Mouse (Mus musculus): ENCODE measurements around the gene Tdo2.

Tdo2 gene

DNA sequence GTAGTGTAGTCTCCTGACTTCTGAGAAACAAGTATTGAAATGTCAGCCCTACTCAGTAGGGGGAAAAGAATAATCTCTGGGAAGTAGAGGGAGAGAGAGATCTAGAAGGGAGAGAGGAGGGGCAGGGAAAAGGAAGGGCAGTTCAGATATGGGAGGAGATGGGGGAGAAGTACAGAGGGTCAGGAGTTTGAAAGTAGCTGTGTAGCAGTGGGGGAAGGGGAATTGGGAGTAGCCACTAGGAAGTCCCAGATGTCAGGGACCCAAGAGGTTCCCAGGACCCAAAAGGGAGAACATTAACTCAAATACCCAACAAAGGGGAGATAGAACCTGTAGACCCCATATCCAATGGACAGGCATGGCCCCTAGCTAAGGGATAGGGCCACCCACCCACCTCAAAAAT, at the start of gene Tdo2:
Gene Tdo2 (minus strand): TSS at position 101 of the 400 bp plus-strand sequence.
- no peak for DNase-seq

DNA sequence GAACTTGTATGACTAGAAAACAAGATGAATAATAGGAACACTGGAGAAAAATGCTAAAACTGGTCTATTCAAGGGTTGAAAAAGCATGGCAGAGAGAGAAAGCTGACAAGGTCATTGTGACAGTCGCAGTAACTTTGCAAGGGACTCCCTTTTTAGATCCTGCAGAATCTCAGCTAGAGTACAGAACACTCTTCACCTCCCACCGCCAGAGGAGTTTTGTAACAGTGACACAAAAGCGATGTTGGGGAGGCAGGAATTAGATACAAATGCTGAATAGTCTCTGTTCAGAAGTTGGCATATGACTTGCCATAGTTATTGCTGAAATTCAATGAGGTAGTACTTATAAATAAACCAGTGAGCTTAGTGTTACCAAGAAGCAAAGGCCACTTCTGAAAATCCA, 47.1 kb upstream of the Tdo2 start:
- no peak for DNase-seq

DNA sequence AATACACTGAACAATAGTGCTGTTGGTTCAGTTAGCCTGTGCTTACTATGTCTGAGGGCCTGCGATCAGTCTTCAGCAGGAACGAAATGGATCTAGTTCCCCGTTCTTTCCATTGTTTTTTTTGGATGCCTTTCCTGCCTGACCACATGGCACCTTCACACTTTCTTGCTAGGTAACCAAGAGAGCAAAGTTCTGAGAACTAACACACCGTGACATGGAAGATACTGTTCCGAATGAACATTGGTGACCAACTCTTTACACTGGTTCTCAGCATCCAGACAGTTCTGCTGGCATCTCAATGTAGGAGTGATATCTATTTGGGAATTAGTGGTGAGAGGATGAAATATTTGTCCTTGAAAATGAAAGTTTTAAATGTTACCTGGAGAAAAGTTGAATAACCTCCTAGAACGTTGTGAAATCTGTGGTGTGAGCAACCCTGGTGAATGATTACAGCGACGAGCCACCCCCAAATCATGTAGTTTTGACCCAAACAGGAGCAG, 46.5 kb upstream of the Tdo2 start:
- no peak for DNase-seq

DNA sequence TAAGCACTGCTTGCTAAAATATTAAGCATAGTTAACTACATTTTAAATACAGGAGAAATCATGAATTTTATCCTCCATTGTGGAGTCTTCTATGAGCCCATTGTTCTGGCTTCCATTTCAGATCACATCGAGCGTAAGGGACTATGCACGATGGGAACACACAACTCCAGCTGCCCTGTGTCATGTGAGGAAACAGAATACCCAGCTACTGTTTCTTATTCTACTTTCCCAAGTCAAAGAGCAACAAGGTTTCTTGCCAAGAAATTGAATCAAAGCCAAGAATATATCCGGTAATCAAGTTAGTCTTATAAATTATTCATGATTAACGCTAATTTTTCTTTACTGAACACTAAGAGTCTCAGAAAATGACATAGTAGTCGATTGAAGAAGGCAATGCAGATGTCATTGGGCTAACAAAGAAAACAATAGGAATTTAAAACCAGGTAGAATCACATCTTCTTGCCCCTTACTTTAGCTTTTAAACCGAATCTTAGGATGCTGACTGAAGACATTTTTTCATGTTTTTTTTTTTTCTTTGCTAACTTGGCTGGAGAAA, 38.2 kb upstream of the Tdo2 start:
- no peak for DNase-seq

DNA sequence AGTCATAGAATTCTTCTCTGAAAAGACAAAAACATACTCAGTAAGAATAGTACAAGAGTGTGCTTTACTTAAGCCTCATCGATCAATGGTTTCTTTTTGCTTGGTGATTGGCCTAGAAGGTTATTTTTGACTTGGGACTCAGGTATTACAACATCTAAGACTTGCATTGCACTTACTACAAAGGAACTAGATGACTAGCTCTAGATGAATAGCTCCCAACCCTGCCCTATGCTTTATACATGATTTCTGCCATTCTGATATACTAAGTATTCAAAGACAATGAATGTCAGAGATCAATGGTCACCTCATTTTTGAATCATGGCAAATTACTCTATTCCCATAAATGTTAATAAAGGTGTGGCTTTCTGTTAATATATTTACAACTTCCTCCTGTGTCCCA, 31.0 kb upstream of the Tdo2 start:
- no peak for DNase-seq

DNA sequence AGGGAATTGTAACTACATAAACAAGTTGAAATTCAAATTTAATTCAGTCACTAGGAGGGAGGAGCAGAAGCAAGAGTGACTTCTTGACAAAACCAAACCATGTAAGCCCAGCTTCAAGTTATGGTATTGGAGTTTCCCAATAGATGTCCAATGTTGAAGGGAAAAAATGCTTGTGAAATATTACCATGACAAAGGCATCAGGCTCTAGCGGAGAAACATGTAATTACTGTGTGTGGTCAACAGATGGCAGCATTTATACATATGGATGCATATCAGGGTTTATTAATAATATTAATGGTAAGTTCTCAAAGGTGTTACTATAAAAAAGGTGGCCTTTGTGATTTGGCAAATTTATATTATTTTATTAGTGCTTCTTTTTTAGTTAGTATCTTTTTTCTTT, 20.0 kb upstream of the Tdo2 start:
- DNase-seq, result peak in 1 of 2 experiments; percentile 12

DNA sequence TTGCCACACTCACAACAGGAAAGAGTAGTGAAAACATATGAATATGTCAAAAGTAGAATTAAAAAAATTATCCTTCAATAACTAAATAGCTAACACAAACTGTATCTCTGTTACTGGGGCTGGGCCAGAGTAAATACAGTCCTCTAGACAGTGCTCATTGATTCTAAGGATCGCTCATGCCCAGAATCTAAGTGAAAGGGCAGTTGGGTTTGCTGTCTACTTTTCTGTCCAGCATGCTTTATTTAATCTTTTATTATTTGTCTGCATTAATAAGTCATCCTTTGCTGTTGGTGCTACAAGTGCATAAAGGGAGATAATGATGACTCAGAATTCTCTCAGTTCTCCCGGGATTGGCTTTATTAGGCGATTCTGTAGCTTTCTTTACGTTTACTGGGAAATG, 19.4 kb upstream of the Tdo2 start:
- DNase-seq, result no peak

DNA sequence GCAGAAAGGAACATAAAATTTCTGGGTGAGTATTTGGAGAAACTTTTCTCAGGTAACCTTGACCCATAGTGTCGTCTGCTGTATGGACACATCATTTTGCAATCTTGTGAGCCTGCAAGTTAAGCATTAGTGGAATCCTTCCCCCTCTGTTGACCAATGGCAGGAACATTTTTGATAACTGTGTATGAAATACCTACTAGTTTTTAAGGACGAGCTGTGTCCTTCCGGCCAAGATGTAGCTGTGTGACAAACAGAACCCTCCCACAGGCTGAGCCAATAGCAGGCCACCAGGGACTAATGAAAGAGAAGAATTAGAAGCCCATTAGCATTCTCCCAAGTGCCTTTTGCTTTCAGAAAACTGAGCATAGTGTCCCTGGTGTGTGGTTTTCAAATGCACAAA, 14.5 kb upstream of the Tdo2 start:
- no peak for DNase-seq

DNA sequence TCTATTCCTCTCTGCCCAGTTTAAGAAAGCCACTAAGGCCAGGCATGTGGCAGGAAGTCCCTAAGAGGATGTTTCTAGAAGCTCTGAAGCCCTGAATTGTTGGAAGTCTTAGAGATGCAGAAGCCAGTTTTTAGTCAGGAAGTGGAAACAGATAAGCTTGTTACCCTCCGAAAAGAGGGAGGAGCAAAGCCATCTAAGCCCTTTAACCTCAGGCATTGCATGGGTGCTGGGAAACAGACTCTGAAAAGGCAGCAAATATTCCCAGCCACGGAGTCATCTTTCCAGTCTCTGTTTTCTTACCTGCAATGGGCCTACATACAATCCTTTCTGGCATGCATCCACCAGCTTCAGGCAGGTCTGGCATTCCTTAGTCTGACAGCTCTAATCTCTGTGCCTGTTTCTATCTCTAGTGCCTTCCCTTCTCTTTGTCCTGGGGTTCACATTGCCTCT, 13.7 kb upstream of the Tdo2 start:
- no peak for DNase-seq

DNA sequence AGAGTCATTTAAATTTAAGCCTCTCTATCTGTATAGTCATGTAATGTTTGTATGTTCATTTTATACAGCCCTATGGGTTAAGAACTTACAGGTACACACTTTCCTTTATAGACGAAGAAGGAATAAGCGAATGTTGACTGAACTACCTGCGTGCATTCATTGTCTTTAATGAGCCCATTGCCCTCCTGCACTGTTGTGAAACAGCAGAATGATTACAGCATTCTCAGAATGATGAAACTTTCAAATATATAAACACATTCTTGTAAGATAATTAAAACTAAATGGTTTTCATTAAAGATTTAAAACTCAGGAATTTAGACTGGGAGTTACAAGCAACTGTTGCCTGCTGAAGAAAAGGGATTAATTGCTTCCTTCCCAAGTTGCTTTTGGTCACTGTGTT, 11.6 kb upstream of the Tdo2 start:
- no peak for DNase-seq

DNA sequence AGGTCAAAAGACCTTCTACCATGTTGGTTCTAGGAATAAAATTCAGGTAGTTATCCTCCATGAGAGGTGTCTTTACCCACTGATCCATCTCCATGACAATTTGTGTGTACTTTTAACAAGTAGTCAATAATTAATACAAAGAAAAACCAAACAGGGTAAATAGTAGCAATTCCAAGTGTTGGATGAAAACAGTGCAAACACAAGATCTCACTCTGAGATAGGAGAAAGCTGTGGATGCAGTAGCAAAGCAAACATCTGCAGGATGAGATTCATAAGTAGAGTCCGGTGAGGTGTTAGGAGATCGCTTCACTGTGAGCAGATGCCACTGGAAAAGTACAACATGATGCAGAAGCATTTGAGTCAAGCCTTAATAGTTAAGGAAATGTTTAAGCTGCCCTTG, 10.1 kb upstream of the Tdo2 start:
- no peak for DNase-seq

DNA sequence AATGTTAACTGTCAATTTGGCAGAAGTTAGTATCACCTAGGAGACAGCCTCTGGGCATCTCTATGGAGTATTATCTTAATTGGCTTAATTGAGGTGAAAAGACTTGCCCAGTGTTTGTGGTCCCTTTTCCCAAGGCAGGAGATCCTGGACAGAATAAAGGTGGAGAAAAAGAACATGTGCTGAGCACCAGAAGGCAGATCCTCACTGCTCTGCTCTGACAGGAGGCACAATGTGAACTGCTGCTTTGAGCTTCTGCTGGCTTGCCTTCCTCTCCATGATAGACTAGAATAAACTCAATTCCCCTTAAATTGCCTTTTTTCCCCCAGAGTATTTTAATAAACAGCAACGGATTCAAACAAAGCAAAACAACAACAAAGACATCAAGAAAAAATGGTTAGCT, 9.1 kb upstream of the Tdo2 start:
- no peak for DNase-seq

DNA sequence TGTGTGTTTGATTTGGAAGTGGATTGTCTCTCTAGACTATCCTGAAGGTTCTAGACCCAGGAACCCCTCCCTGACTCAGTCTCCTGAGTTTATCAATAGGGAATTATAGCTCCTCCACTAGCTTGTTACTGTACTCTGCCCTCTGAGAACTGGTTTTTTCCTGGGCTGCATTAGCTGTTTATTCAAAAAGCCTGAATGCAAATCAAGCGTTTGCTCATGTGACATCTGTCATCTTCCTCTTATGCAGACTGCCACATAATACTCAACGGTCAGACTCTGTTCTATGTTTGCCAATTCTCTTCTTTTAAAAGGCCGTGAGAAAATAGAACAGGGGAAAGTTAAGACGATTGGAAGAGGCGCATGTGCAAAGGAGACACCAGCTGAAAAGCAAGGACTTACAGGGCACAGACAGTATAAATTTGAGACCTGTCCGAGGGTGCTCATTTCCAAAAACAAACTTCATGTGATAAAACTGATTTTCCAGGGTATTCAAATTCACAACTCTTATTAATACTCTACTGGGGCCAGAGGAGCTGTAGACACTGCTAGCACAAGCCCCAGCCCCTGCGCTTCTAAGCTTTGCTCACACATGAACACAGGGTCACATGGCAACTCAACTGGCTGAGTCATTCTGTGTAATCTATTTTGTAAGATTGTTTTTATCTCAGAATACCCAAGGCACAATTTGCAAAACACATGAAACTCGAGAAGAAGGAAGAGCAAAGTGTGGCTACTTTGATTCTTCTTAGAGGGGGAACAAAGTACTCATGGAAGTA, 7.3 kb upstream of the Tdo2 start:
- no peak for DNase-seq

DNA sequence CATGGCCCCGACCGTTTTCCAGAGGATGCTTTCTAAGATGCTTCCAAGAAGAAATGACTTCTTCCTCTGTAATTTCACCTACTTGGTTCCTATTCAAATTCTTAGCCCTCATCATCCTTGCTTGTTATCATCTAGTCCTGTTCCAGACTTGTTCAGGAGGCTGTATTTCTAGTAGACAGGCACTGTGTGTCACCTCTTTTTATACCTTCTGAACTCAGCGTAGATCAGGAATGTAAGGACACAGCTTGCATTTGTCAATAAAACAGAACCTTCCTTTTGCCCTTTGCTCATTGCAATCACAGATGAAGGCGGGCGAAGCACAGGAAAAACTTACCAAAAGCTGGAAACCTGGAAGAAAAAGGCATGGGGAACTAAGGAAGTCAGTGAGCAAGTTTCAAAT, 6.0 kb upstream of the Tdo2 start, which contains the start of gene Asic5:
Gene Asic5 (plus strand): TSS at position 301 of the 400 bp plus-strand sequence.
- DNase-seq, result no peak

DNA sequence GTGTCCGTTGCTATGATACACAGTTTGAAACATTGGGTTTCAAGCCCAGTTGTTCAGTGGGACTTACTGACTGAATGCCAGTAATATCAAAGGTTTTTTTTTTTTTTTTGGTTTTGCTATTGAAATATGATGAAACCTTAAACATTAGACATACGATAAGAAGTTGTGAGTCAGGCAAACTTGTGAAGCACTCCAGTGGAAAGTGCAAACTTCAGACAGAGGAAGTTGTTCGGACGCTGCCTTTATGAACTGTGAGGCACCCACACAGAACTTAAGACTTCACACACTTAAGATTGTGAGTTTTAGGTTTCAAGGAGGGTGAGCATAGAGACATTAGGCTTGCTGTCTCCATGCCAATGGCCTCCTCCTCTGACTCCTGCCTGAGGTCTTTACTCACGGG, 5.6 kb upstream of the Tdo2 start:
- DNase-seq, result no peak

DNA sequence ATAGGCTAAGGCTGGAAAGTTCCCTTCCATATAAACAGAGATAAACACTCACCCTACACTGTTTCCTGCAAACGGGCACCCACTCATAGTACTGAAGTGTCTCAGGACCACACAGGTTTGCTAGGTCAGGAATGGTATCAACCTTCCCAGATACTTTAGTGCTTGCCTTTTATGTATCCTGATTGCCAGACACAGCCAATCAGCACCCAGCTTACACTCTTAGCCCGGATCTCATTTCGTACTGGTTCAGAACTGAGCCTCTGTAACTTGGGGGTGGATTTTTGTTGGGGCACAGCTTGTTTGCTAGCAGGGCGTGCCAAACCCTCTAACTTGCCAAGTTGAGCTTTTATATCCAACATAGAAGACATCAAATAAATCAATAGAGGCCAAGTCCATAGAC, 395 bp downstream of the Tdo2 start:
- DNase-seq, result no peak

DNA sequence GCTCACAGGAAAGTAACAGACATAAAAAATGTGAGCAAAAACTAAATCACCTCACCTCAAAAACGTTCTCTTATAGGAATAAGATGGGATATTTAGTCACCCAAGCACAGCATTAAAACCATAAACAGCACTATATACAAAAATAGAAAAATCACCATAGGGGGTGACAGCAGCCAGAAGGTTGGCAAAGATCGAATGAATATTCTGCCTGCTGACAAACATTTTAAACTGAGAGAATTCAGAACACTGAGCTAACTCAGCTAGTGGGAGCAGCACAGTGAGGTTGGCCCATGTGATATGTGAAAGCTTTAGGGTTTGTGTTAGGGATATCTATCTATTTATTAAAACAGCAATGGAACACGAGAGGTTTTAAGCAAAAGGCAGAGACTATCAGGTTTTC, 11.4 kb downstream of the Tdo2 start:
- DNase-seq, result no peak

DNA sequence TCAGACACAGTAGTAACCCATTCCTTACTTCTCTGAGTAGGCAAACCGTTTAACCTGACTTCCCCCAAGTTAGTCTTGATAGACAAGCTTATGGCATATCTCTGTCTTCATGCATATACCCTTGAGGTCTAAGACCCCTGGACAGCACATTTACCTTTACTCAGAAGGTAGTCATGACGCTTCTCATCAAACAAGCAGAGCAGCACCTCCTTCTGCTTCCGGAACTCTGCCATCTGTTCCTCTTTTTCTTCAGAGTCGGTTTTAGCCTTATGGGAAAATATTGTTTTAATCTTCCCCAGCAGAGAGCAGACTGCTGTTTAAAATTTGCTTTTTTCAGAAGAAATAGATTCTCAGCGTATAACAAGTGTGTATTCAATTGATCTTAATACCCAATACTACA, 12.2 kb downstream of the Tdo2 start:
- no peak for DNase-seq

DNA sequence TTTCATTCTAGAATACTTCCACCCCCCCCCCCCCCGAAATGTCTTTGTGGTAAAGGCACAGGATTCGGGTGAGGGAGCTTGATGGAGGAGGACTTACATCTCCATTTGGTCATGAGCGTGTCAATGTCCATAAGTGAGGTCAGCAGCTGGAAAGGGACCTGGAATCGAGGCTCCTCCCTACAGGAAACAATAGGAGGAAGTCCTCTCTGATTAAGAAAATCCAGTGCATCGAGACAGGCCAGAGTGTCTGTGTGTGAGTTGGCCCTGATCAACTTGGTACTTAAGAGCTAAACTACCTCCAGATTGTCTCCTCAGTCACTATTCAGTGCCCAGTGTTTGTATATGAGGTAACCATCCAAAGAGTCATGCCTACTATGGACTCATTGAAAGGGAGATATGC, 14.7 kb downstream of the Tdo2 start:
- no peak for DNase-seq

DNA sequence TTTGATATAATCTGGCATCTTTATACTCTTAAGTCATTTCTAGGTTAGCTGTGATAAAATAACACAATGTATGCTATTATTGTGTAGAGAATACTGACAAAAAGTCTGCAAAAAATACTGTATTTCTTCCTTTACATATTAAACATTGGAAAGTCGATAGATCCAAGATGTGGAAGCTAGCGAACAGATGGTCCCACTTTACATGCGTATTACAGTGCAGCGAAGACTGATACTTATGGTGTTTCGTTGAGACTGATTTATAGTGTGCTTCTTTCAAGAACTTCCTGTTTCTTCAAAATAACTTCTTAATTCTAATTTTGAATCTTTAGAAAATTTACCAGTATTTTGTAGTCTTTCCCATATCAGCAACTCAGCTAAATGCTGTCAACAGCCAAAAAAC, 18.5 kb downstream of the Tdo2 start:
- no peak for DNase-seq

DNA sequence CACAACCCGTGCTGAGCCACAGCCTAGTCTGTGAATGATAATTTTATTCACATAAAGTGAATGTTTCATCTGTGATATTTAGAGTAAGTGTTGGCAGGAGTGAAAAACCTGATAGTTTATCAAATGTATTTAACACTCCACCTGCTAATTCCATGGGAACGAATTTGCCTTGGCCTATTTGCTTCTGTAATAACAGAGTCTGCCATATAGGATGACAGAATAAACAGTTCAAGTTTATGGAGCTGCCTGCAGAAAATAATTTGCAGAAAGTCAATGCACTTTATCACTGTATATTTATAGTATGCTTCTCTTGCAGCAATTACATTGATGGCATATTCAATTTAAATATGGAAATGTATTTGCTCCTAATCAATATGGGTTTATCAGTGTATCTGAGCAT, 24.2 kb downstream of the Tdo2 start:
- no peak for DNase-seq

DNA sequence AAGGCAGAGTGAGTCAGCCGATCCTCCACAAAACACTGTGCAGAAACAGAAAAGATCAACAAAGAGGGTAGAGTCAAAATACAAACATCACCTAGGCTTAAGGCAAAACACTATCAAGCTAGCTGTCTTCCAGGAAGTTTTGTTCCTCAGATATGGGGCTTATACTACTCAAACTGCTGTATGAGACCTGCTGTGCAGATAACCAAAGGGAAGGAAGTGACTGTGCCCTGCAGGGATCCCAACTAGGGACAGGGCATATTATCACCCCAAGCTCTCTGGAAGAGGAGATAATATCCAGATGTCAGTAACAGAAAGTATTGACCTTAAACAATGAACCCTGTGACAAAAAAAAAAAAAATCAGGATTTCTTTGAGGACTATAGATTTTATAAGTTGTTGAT, 27.0 kb downstream of the Tdo2 start:
- DNase-seq, result no peak

DNA sequence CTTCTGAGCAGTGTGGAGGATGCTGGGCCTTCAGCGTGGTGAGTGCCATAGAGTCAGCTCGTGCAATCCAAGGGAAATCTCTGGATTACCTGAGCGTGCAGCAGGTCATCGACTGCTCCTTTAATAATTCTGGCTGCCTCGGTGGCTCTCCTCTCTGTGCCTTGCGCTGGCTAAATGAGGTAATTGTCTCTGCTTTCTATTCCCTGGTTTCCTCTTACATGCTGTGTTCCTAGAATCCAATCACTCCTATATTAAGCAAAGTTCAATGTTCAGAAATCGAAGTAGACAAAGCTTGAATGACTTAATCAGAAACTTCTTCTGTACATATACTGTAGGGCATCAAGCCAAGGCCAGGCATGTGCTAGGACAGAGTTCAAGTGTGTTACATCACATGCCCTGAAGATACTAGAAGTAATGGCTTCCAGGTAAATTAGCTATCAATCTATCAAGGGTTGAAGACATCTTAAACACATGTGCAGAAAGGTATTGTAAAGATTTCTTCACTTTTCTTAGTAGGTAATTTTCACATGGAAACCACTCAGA, 31.1 kb downstream of the Tdo2 start:
- no peak for DNase-seq

DNA sequence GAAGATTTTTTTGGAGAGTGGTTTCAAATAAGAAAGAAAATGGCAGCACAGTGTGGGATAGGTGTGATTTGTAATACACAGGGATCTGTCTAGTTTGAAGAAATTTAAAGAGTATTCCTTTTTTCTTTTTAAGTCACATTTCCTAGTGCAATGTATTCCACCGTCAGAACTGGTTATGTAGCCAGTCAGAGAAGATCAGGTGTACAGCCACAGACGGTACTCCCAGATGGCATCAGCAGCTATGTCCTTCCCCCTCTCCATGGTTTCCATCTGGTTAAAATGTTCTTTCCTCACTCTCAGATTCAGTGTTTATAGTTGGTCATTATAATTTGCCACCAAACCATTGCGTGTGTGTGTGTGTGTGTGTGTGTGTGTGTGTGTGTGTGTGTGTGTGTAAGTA, 32.9 kb downstream of the Tdo2 start:
- DNase-seq, result no peak

DNA sequence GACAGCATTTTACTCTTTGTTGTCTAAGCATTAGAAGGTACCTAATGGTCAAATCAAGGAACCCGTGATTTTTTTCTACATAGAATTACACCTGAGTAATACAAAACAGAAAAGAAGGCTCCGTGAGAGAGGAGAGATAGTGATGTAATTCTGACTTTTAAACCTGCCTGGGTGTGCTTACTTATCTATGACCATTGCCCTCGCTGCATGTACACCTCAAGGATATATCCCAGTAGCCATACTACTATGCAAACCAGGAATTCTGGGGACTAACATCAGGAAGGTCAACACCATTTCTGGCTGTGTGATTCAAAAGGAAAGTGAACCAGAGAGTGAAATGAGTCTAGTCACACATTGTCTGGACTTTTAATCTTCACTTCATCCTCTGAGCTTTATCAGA, 33.7 kb downstream of the Tdo2 start:
- no peak for DNase-seq

All from lung, postnatal 4 days (tissue).